Mouse (Mus musculus) frontal cortex, adult 2 months (tissue): ENCODE data around the gene Dnm3. TPM values are rescaled to one million over a fixed set of nuclear protein-coding genes. Genes with fewer than 3 reads are reported as not detected.

Experiments used
- DNase-seq, 2 experiments: peaks; one replicate each; pipeline ENCODE4 v3.0.0; 2022; ENCODE audit warnings: low spot score in 1 of 2; ENCODE audit errors: extremely low spot score in 1 of 2
- polyA plus RNA-seq: library from polyadenylated mRNA; depleted of rRNA; stranded (reverse); fragments of >200 nt; gene quantifications from 2 replicates; pipeline ENCODE4 v1.2.3, GENCODE M21; 2012

Dnm3 gene
- polyA plus RNA-seq, 1 experiment: 45.3 TPM

DNA sequence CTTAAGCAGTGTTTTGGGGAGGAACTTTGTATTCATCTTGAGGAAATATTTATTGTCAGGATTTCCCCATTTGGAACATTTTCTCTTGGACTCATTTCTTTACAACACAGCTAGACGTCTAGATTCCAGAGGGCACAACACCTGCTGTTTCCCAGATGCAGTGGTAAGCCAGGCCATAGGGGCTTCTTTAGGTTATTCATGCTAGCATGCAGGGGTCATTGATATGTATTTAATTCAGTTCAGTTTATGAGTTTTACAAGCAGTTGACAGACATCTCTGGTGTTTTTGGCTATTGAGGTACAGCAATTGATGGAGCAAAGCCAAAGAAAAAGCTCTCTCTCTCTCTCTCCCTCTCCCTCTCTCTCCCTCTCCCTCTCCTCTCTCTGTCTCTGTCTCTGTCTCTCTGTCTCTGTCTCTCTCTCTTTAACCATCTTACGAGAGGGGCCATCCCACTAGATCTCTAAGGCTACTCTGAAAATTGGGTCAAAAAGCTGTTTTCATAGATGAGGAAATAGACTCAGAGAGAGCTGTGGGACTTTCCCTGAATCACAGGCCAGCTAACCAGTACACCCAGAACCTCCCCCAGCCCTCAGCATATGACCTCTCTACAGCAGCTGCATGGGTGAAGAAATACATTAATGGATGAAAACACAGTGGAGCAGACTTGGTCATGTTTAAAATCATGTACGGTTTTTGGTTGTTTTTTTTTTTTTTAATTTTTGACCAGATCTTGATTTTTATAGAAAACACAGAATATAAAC lies 384.8 kb downstream of the Dnm3 start:
- DNase-seq: no peak

DNA sequence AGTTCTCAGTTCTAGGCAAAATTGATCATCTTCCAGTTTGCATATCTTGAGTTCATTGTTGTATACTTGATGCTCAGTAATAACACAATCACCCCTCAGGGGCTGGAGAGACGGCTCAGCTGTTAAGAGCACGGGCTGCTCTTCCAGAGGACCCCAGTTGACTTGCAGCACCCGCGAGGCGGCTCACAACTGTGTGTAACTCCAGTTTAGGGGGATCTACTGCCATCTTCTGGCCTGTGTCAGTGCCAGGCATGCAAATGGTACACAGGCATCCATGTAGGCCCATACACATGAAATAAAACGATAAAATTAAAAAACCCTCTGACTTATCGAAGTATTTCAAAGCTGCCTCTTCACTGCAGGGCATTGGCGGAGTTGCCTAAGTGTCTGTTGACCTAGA lies 385.4 kb downstream of the Dnm3 start:
- no peak for DNase-seq

DNA sequence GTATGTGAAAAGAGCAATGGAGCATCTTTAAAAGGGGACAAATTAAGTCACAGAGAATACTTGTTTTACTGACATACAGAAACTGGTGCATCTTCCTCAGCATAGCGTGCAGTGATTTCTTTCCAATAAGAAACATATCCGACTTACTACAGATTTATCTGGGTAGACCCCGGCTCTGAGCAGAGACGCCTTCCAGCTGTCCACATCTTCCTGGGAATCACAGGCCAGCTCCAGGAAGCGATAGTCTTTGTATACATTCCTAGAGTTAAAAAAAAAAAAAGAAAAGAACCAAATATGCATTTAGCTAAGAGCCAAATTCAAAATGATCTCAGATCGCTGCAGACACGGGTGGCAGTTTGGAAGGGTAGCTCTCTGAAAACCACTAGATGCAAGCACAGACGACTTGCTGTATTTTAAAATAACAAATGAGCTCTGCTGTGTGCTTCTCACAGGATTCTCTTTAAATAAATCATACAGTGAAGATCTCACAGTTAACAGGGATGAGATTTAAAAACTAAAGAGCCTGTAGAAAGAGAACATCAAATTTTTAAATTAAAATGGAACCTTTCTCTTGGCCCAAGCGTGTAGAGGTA lies 393.9 kb downstream of the Dnm3 start:
- DNase-seq: no peak

DNA sequence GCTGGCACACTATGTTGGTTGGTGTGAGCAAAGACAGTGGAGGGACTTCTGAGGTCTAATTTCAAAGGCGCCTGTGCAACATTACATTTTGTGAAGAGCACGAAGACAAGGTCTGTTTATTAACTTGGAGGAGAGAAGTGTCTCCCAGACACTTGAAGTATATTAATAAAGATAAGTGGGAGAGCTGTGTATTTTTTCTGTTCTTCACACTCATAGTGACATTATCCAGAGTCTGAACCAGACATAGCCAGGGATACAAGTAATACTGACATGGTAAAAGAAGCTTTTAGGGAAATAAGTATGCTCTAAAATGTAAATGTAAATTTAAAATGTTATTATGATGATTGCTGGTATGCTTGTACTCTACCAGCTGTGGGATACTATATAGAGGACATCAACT lies 394.5 kb downstream of the Dnm3 start:
- DNase-seq: no peak

DNA sequence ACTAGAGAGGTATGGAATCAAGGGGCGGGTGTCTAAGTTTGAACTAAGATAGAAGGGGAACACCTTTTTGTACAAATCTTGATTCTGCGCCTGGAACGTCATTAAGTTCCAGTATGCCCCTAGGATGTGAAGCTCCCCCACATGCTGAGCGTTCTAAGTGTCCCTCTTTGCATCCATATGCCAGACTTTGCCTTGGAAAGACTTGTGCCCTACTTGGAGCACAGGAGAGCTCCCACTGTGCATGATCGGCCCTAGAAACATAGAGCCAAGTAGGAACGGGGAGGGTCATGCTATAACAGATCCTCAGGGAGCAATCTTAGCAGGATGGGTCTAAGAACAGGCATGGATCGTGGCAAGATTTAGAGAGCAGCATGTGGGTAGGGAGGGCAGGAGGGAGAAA lies 395.1 kb downstream of the Dnm3 start:
- DNase-seq: no peak

DNA sequence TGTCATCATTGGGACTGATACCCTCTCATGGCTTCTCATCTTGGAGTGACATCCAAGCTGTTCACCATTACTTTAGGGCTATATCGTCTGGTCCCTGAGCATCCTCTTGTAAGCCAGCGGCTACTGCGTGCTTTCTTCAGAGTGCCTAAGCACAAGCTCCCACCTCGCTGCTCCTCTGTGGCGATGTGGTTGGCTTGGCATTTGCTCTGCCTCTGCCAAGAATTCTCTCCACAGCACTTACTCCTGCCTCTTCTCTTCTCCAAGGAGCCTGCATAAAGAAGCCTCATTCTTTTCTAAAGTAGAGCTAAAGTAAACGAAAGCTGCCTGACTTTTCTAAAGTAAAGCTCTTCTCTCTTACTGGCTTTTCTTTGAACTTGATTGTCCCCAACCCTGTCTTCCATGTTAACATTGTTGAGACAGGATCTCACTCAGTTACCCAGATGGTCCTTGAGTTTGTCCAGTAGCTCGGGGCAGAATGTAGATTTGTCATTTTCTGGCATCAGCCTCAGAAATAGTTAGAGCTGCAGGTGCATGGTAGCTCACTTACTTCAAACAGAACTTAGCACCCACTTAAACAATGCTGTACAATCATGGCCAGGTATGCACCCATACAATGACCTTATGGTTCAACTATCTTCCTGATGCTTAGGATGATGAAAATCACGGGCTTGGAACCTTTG lies 396.0 kb downstream of the Dnm3 start:
- DNase-seq: no peak

DNA sequence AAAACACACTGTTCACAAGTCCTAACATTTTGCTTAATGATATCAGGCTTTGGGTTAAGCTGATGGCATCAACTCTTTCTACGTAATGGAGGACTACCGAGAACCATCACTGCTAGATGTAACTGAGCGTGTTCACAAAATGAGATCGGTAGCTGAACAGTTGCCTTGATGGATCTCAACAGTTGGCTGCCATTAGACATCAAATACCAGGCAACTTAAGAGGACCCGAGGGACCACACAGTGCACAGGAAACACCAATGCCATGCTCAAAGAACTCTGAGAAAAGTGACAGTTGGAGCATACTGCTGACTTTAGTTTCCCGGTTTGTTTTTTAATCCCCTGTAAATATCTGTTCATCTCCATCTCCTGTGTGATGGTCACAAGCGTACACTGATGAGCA lies 397.8 kb downstream of the Dnm3 start:
- DNase-seq: no peak

DNA sequence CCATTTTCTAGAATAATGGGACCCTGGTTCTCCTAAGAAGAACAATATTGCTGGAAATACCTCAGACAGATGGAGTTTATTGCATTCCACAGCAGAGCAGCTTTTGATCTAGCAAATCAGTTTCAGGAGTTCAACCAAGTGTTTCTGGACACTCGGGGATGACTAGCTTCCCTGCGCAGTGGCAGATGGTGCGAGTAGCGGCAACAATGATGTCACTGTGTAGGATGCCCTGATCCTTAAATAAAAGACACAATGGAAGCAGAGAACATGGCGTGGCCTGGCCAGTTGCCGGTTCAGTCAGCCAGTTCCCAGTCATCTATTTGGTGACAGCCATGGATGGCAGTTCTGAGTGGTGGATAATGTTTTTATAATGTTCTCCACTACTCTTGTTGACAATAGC lies 400.4 kb downstream of the Dnm3 start:
- DNase-seq: peak in 1 of 2 experiments; percentile 59

DNA sequence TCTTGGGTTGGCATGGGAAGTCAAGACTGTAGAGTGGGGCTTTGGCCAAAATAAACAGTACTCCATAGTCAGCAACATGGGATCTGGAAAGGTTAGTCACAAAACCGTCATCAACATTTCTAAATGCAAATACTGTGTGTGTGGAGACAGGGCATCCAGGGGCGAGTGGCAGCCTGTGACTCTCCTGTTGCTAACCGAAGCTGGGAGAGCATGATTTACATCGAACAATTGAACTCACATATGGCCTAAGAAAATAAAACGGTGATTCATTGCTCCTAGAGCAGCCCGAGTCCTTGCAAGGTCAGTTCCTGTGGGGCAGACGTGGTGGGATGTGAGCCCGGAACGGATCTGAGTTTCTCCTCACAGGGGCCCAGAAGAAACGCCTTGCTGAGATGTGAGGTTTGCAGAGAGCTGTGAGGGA lies 401.2 kb downstream of the Dnm3 start:
- no peak for DNase-seq

DNA sequence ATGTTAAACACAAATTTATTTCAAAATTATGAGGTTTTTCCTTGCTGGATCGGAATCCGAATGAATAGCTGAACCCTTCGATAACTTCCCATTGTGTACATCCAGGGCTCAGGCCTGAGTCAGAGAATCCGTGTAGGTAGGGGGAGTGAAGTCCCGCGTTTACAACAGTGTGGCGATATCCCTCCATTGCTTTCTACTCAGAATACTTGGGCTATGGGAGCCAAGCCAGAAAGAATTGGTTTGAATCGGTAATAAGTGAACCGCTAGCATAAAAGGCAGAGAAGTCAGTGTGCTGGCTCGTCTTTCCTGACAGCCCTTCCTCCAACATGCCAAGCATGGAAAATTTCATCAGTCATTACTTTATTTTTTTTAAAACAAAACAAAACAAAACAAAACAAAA lies 402.0 kb downstream of the Dnm3 start:
- no peak for DNase-seq

DNA sequence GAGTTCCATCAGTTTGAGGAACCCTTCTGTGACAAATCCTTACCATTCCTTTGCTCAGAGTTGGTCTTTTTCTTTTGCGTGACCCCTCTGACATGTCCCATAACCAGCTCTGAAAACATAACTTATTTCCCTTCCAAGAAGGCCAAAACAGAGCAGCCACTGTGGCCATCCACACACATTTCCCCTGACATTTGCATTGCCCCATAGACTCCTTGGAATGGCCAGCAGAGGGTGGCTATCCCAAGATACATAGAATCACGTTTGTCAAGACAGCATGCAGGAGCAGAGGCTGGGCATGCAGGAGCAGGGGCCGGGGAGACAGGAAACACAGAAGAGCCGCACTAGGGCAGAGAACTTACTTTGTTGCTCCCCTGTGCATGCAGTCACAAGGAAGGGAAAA lies 402.4 kb downstream of the Dnm3 start:
- no peak for DNase-seq

DNA sequence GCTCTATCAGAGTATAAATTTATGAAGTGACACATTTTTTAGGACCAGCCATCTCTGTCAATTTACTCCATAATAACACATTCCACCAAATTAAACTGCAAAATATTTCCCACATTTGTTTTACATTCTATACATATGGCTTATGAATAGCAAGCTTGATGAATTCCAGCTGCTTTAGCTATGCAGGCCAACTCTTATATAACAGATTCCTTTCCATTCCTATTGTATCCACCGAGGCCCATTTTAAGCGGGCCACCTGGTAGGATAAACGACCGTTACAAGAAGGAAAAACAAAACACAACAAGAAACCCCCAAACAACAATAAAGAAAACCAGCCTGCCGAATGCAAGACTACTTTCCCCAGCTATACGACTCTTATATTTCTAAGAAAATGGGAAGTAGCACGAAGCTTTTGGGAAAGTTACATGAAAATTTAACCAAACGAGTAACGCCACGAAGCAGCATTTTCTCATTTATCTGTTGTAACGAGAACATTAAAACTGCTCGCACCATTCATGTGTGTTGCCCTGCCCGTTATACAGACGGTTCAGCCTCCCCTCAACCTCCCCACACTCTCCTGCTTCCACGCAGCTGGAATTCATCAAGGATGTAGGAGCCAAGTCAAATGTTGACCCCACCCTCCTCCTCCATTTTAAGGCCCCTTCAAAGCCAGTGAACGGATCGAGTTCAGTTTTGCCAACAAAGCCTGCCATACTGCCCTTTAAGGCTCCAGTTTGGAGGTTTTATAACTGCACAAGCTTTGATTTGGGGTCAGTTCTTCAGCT lies 403.0 kb downstream of the Dnm3 start:
- DNase-seq: no peak

DNA sequence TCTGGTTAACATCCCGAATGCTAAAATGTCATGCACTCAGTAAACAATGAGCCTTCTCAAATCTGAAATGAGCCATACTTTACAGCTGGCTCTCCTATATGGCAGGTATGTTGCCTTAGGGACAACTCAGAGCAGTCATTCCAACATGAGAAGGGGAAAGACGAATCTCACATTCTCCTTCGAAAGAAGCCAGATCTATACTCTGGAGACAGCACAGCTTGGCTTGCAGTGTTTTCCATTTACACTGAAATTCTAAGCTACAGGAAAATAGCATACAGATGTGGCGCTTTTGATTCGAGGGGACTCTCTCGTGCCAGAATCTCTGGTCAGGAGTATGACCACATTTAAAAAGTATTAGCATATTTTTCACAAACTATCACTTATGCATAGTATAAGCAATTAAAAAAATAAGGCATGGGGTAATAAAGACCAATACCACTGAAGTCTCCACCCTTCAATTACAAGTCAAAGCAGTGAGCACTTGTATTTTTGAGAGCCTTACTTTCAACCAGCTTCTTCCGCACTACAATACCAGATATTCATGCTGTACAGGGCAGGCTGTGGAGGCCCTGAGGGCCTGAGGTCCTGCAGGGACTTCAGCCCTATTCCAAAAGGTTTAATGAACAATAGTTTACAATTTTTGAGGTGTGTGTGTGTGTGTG lies 404.8 kb downstream of the Dnm3 start:
- no peak for DNase-seq

DNA sequence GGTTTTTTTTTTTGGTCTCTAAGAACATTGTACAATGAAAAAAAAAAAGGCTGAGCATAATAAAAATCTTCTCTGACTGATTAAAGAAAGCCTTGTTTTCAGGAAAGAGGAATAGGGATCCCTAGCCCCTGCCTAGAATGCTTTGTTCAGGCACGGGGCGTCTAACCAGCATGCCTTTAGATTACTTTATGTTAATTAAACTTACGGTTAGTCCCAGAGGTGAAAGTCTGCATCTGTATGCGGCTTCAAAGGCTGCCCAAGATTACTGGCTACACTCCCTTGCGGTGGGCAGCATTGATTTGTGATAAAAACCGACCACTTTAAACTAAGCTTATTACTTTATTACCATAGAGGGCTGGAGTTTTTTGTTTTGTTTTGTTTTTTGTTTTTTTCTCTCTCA lies 424.2 kb downstream of the Dnm3 start:
- DNase-seq: no peak

DNA sequence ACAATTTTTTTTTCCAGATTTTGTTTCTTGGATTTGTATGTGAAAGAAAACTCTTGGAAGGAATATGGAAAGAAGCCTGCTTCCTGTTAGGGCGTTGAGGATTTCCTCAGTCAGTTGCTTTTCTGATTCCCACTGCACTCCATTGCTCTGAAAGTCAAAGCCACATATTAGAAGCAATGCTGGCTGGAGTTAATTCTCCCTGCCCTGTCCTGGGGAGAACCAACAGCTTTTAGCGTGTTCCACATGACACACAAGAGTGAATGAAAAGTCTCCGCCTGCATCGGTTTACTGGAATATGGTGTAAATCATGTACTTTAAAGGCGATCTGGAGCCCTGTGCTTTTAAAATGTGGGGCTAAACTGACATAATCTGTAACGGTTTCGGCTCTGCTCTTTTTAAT lies 424.6 kb downstream of the Dnm3 start:
- DNase-seq: no peak

DNA sequence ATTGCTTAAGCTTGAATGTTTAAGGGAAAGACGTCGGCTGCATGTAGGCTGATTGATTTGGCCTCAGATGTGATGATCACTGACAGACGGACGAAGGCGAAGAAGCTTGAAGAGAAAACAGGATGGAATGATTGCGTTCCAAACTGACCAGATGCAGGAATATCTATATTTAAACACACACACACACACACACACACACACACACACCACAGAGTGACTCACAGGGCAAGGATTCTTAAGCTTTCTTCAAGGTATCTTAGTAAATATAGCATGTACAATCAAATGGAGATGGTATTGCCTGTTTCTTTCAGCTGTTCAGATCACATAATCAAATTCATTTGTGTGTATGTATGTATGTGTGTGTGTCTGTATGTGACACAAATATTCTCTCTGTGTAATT lies 425.1 kb downstream of the Dnm3 start:
- DNase-seq: no peak

DNA sequence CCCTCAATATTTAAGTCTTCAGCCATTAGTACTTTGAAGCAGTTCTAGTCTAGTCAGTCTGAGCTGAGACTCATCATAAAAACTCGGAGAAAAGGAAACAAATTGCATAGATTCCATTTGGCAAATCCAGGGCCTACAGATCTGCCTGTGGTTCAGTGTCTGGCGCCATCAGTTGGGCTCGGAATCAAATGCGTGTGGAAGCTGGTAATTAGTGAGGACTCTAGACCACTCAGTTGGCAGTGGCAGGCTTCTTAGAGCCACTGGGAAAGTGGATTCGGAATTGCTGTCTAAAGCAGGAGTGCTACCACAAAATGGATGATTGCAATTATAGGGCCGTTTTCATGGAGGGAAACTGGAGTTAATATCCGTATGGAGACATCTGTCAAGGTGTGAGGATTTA lies 425.7 kb downstream of the Dnm3 start:
- no peak for DNase-seq

DNA sequence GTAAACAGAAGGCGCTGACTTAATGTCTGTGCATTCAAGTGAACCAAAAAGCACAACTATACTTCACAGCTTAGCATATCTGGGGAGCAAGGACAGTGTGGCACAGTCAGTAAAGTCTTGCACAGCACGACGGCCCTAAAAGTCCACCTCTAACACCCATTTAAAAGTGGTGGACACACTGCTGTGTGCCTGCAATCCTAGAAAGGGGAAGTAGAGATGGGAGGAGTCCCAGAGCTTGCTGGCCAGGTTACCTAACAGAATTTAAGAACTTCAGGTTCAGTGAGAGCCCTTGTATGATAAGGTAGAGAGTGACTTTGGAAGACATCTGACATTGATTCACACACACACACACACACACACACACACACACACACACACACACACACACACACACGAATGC lies 426.1 kb downstream of the Dnm3 start:
- DNase-seq: no peak

DNA sequence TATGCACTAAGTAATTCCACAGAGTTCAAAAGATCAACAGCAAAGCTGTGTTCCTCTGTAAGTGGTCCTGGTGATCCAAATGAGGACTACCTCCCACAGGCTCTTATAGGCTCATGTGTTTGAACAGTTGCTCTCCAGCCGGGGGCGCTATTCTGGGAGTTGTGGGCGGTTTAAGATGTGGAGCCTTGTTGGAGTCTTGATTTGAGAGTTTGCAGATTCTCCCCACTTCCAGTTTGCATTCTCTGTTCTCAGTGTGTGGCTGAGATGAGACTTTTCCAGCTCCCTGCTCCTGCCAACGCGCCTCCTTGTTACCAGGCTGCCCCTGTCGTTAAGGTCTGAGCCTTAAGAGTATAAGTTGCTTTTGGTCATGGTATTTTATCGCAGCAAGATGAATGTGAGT lies 430.2 kb downstream of the Dnm3 start:
- DNase-seq: peak in 1 of 2 experiments; percentile 31

DNA sequence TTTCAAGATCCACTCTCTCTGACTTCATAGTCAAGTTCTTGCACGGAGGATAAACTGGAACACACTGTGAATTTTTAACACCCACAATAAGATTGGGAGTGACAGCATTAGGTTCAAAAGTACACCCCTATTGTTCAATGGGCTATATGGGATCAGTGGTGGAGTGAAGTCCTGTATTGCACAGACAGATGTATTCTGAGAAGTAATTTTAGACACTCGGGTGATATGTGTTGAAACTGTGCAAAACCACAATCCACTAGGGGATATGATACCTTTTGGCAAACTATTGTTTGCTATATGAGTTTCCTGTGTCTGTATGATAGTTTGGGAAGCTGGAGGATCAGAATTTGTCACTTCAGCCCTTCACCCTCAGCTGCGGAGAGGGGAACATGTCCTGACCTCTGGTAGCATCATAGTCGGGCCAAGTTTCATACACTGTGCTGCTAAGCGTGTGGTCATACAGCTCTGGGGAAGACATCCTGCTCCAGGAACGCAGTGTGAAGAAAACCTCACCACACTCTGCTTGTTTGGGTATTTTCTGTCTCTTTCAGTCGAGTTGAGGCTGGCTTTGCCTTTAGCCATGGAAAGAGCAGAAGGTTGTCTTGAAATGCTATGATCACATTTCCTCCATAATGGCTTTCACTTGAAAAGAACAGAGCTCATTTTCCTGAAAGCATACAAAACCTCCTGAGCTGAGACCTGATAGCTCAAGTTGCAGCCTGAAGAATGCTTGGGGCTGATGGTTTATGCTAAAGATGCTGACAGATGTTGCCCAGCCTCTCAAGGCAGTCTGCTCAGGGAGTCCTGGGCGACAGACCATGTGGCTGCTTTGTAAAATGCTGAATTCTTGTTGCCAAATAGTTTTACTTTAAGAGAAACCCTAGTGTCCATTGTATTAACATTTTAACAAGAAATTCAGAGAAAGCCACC lies 433.8 kb downstream of the Dnm3 start:
- no peak for DNase-seq
